Mouse (Mus musculus) kidney, embryonic 15.5 days (tissue): ENCODE data around the gene Aktip. TPM values are rescaled to one million over a fixed set of nuclear protein-coding genes. Genes with fewer than 3 reads are reported as not detected.

Experiments
- ATAC-seq: fragments of 200-750 bp; cut with Nextera tagmentation; replicated peaks from 2 replicates; pipeline ENCODE4 v1.8.0; 2017; ENCODE audit warnings: moderate TSS enrichment; ENCODE audit not compliant: low FRiP score
- H3K27ac ChIP-seq: fragments of 300-500 bp; sonication (generic); 2 replicates; pipeline ENCODE4 v1.5.1; 2015; ENCODE audit warnings: mild to moderate bottlenecking, inconsistent platforms
- H3K27me3 ChIP-seq: fragments of 300-500 bp; sonication (generic); 2 replicates; pipeline ENCODE4 v1.6.1; 2015; ENCODE audit warnings: inconsistent platforms
- H3K36me3 ChIP-seq: fragments of 300-500 bp; sonication (generic); 2 replicates; pipeline ENCODE4 v1.6.1; 2015; ENCODE audit warnings: inconsistent platforms
- H3K4me1 ChIP-seq: fragments of 300-500 bp; sonication (generic); 2 replicates; pipeline ENCODE4 v1.6.1; 2015; ENCODE audit warnings: inconsistent platforms
- H3K4me2 ChIP-seq: fragments of 300-500 bp; sonication (generic); 2 replicates; pipeline ENCODE4 v1.6.1; 2015; ENCODE audit warnings: moderate library complexity, mild to moderate bottlenecking, inconsistent platforms
- H3K4me3 ChIP-seq: fragments of 300-500 bp; sonication (generic); replicated peaks from 2 replicates; pipeline ENCODE4 v1.5.1; 2015; ENCODE audit warnings: mild to moderate bottlenecking, inconsistent platforms
- H3K9ac ChIP-seq: fragments of 300-500 bp; sonication (generic); 2 replicates; pipeline ENCODE4 v1.6.1; 2015; ENCODE audit warnings: mild to moderate bottlenecking, inconsistent platforms
- H3K9me3 ChIP-seq: fragments of 300-500 bp; sonication (generic); replicated peaks from 2 replicates; pipeline ENCODE4 v1.6.1; 2016; ENCODE audit warnings: inconsistent platforms
- WGBS: fragments of 180-500 bp; shearing (Covaris S2); methylation state at CpG from one replicate; pipeline ENCODE4 v1.1.7; 2015; ENCODE audit warnings: mixed read lengths; 5-methylcytosine and 5-hydroxymethylcytosine counted together
- polyA plus RNA-seq: library from polyadenylated mRNA; unstranded; fragments of >200 nt; fragmentation: Nextera tagmentation; extraction: Ambion mirVana; gene quantifications from 2 replicates; pipeline ENCODE4 v1.2.1, GENCODE M21; 2015

Aktip gene
- polyA plus RNA-seq, 1 experiment from 2014 or later, result 69.9 TPM

- no peaks in the 10 kb centered on the region for H3K27me3 ChIP-seq
- no peaks in the 10 kb centered on the region for H3K36me3 ChIP-seq
- H3K27ac ChIP-seq, result no peak overlapping the region
- 19% methylated on average over 15 of the region's 15 CpGs for WGBS
- H3K4me1 ChIP-seq, result peaks cover 16% of the 10 kb centered on the region
- peak; percentile 66 for ATAC-seq
- H3K4me2 ChIP-seq, result peak overlapping the region; percentile 50
- peak overlapping the region; percentile 17; the same call in 1 of the 2 replicates for H3K4me3 ChIP-seq
- no peak overlapping the region for H3K9ac ChIP-seq
- H3K9me3 ChIP-seq, result no peaks in the 10 kb centered on the region
Measured at GRCm38 (mm10) chr8:91148643-91149178, 51.1 kb downstream of the Aktip start.

- H3K4me2 ChIP-seq, result peak overlapping the region; percentile 50
- H3K36me3 ChIP-seq, result no peaks in the 10 kb centered on the region
- ATAC-seq, result no peak
- no peak overlapping the region for H3K9ac ChIP-seq
- no peak overlapping the region for H3K27ac ChIP-seq
- H3K4me3 ChIP-seq, result peak overlapping the region; percentile 20; the same call in 1 of the 2 replicates
- H3K4me1 ChIP-seq, result peaks cover 16% of the 10 kb centered on the region
- no peaks in the 10 kb centered on the region for H3K27me3 ChIP-seq
- no peaks in the 10 kb centered on the region for H3K9me3 ChIP-seq
- WGBS, result 9% methylated on average over 6 of the region's 6 CpGs
Measured at GRCm38 (mm10) chr8:91147715-91148114, 52.1 kb downstream of the Aktip start.

GRCm38 (mm10) chr8:91140828-91141227 is 58.9 kb downstream of the Aktip start:
- ATAC-seq, result no peak
- no peak overlapping the region for H3K9ac ChIP-seq

GRCm38 (mm10) chr8:91135308-91136181 is 64.2 kb downstream of the Aktip start:
- Histone ChIP-seq H3K9ac (no peak overlapping the region), H3K4me1 (peaks cover 35% of the 10 kb centered on the region), H3K36me3 (peaks cover 7% of the 10 kb centered on the region; the same call in 1 of the 2 replicates), H3K27me3 (no peaks in the 10 kb centered on the region), H3K9me3 (no peaks in the 10 kb centered on the region), H3K4me2 (peak overlapping the region; percentile 54), H3K27ac (peak overlapping the region; percentile 85), H3K4me3 (0 out of 2 replicates have a peak overlapping the region, but pooled peaks have one; percentile 3)
- WGBS, result 36% methylated on average over 14 of the region's 14 CpGs
- no peak for ATAC-seq

More at GRCm38 (mm10) chr8:91140828-91141227, 58.9 kb downstream of the Aktip start:
- H3K27ac ChIP-seq, result no peak overlapping the region
- no peak overlapping the region for H3K4me2 ChIP-seq
- no peaks in the 10 kb centered on the region for H3K36me3 ChIP-seq
- no peaks in the 10 kb centered on the region for H3K9me3 ChIP-seq
- H3K4me3 ChIP-seq, result no peak overlapping the region
- peaks cover 11% of the 10 kb centered on the region for H3K4me1 ChIP-seq
- no peaks in the 10 kb centered on the region for H3K27me3 ChIP-seq
- 77% methylated on average over 4 of the region's 4 CpGs for WGBS

- H3K27ac ChIP-seq, result peak overlapping the region; percentile 85
- no peaks in the 10 kb centered on the region for H3K9me3 ChIP-seq
- no peak overlapping the region for H3K9ac ChIP-seq
- H3K4me2 ChIP-seq, result peak overlapping the region; percentile 54
- 32% methylated on average over 12 of the region's 12 CpGs for WGBS
- no peak for ATAC-seq
- H3K4me1 ChIP-seq, result peaks cover 35% of the 10 kb centered on the region
- H3K4me3 ChIP-seq, result peak overlapping the region; percentile 90
- no peaks in the 10 kb centered on the region for H3K27me3 ChIP-seq
- peaks cover 15% of the 10 kb centered on the region for H3K36me3 ChIP-seq
Measured at GRCm38 (mm10) chr8:91134659-91135058, 65.1 kb downstream of the Aktip start.

- no peaks in the 10 kb centered on the region for H3K9me3 ChIP-seq
- peaks cover 35% of the 10 kb centered on the region for H3K4me1 ChIP-seq
Measured at GRCm38 (mm10) chr8:91134070-91134475, 65.7 kb downstream of the Aktip start.

GRCm38 (mm10) chr8:91133441-91134069 is 66.2 kb downstream of the Aktip start:
- Histone ChIP-seq H3K9ac (peak overlapping the region; percentile 76), H3K27me3 (no peaks in the 10 kb centered on the region), H3K27ac (peak overlapping the region; percentile 89), H3K4me1 (peaks cover 35% of the 10 kb centered on the region), H3K9me3 (no peaks in the 10 kb centered on the region), H3K4me3 (peak overlapping the region; percentile 90), H3K36me3 (peaks cover 26% of the 10 kb centered on the region), H3K4me2 (peak overlapping the region; percentile 84)
- peak; percentile 67 for ATAC-seq
- under 1% methylated on average over 55 of the region's 58 CpGs for WGBS

More at GRCm38 (mm10) chr8:91134070-91134475, 65.7 kb downstream of the Aktip start:
- Histone ChIP-seq H3K27me3 (no peaks in the 10 kb centered on the region), H3K4me3 (peak overlapping the region; percentile 90), H3K9ac (no peak overlapping the region), H3K36me3 (peaks cover 21% of the 10 kb centered on the region), H3K4me2 (peak overlapping the region; percentile 54), H3K27ac (peak overlapping the region; percentile 85)
- WGBS, result 0% methylated on average over 24 of the region's 24 CpGs
- ATAC-seq, result peak; percentile 99

GRCm38 (mm10) chr8:91132731-91133130 is 67.0 kb downstream of the Aktip start:
- WGBS, result 73% methylated on average over 4 of the region's 4 CpGs
- Histone ChIP-seq H3K4me2 (peak overlapping the region; percentile 84), H3K27ac (peak overlapping the region; percentile 18; the same call in 1 of the 2 replicates), H3K9me3 (no peaks in the 10 kb centered on the region), H3K27me3 (no peaks in the 10 kb centered on the region), H3K36me3 (peaks cover 34% of the 10 kb centered on the region), H3K4me3 (peak overlapping the region; percentile 90), H3K9ac (peak overlapping the region; percentile 76), H3K4me1 (peaks cover 35% of the 10 kb centered on the region)
- ATAC-seq, result no peak

GRCm38 (mm10) chr8:91126786-91127185 is 73.0 kb downstream of the Aktip start:
- peaks cover 89% of the 10 kb centered on the region for H3K36me3 ChIP-seq
- H3K4me1 ChIP-seq, result no peaks in the 10 kb centered on the region
- no peak overlapping the region for H3K4me2 ChIP-seq
- H3K27me3 ChIP-seq, result no peaks in the 10 kb centered on the region
- WGBS, result 95% methylated on average over 8 of the region's 8 CpGs
- no peak for ATAC-seq
- no peak overlapping the region for H3K4me3 ChIP-seq
- H3K9me3 ChIP-seq, result no peaks in the 10 kb centered on the region
- H3K27ac ChIP-seq, result no peak overlapping the region
- no peak overlapping the region for H3K9ac ChIP-seq

GRCm38 (mm10) chr8:91124315-91124714 is 75.5 kb downstream of the Aktip start:
- Histone ChIP-seq H3K4me2 (no peak overlapping the region), H3K9me3 (no peaks in the 10 kb centered on the region), H3K4me3 (no peak overlapping the region), H3K27ac (no peak overlapping the region), H3K4me1 (no peaks in the 10 kb centered on the region), H3K27me3 (no peaks in the 10 kb centered on the region), H3K9ac (no peak overlapping the region), H3K36me3 (peaks cover 94% of the 10 kb centered on the region)
- ATAC-seq, result no peak; the same call in 1 of the 2 replicates
- 78% methylated on average over 5 of the region's 5 CpGs for WGBS

- Histone ChIP-seq H3K4me3 (no peak overlapping the region), H3K27ac (no peak overlapping the region), H3K9me3 (no peaks in the 10 kb centered on the region), H3K4me2 (no peak overlapping the region), H3K4me1 (no peaks in the 10 kb centered on the region), H3K9ac (no peak overlapping the region), H3K27me3 (no peaks in the 10 kb centered on the region), H3K36me3 (peaks cover 92% of the 10 kb centered on the region)
- whole genome bisulfite sequencing, result 73% methylated on average over 3 of the region's 3 CpGs
- no peak for ATAC-seq
Measured at GRCm38 (mm10) chr8:91118131-91118530, 81.6 kb downstream of the Aktip start.

GRCm38 (mm10) chr8:91117537-91117936 is 82.2 kb downstream of the Aktip start:
- H3K4me1 ChIP-seq, result no peaks in the 10 kb centered on the region
- 89% methylated on average over 4 of the region's 4 CpGs for WGBS
- no peak overlapping the region for H3K4me2 ChIP-seq
- H3K27ac ChIP-seq, result no peak overlapping the region
- ATAC-seq, result no peak
- no peaks in the 10 kb centered on the region for H3K27me3 ChIP-seq
- no peak overlapping the region for H3K9ac ChIP-seq
- H3K36me3 ChIP-seq, result peaks cover 91% of the 10 kb centered on the region
- no peak overlapping the region for H3K4me3 ChIP-seq
- H3K9me3 ChIP-seq, result no peaks in the 10 kb centered on the region
